Mouse (Mus musculus) kidney, postnatal 0 days (tissue): ENCODE measurements around the gene Gm9837. TPM values are rescaled to one million over a fixed set of nuclear protein-coding genes. Genes with fewer than 3 reads are reported as not detected.

Experiments
- ATAC-seq: fragments of 200-750 bp; cut with Nextera tagmentation; replicated peaks from 2 replicates; pipeline ENCODE4 v1.8.0; 2017; ENCODE audit warnings: low read depth, moderate number of reproducible peaks, moderate TSS enrichment, moderate library complexity; ENCODE audit not compliant: low FRiP score
- DNase-seq: peaks from one replicate; pipeline ENCODE4 v3.0.0-alpha.2; 2016; ENCODE audit warnings: low spot score
- H3K27ac ChIP-seq: fragments of 300-500 bp; sonication (generic); 2 replicates; pipeline ENCODE4 v1.5.1; 2014; ENCODE audit warnings: mild to moderate bottlenecking
- H3K27me3 ChIP-seq: fragments of 300-500 bp; sonication (generic); 2 replicates; pipeline ENCODE4 v1.6.1; 2014; ENCODE audit warnings: low read length, mixed read lengths; ENCODE audit not compliant: insufficient read depth
- H3K36me3 ChIP-seq: fragments of 300-500 bp; sonication (generic); 2 replicates; pipeline ENCODE4 v1.6.1; 2014; ENCODE audit warnings: low read length, mixed read lengths; ENCODE audit not compliant: insufficient read depth
- H3K4me1 ChIP-seq: fragments of 300-500 bp; sonication (generic); replicated peaks from 2 replicates; pipeline ENCODE4 v1.6.1; 2014; ENCODE audit warnings: antibody characterized with exemption, low read length, mixed read lengths; ENCODE audit not compliant: insufficient read depth
- H3K4me2 ChIP-seq: fragments of 300-500 bp; sonication (generic); 2 replicates; pipeline ENCODE4 v1.6.1; 2014; ENCODE audit warnings: mild to moderate bottlenecking, low read length, moderate library complexity, mixed read lengths
- H3K4me3 ChIP-seq: fragments of 300-500 bp; sonication (generic); replicated peaks from 2 replicates; pipeline ENCODE4 v1.5.1; 2014; ENCODE audit warnings: low read depth, low read length
- H3K9ac ChIP-seq: fragments of 300-500 bp; sonication (generic); 2 replicates; pipeline ENCODE4 v1.6.1; 2014; ENCODE audit warnings: low read depth, low read length
- H3K9me3 ChIP-seq: fragments of 300-500 bp; sonication (generic); replicated peaks from 2 replicates; pipeline ENCODE4 v1.6.1; 2016; ENCODE audit warnings: low read length, inconsistent platforms, mixed read lengths
- CTCF ChIP-seq: IDR thresholded peaks from 2 replicates; pipeline ENCODE4 v1.5.1; 2016; ENCODE audit warnings: antibody characterized with exemption, low read depth, mild to moderate bottlenecking, moderate library complexity
- WGBS: fragments of 180-500 bp; shearing (Covaris S2); extraction: QIAGEN DNeasy Blood & Tissue Kit; methylation state at CpG from one replicate; pipeline ENCODE4 v1.1.7; 2014; 5-methylcytosine and 5-hydroxymethylcytosine counted together
- polyA plus RNA-seq: library from polyadenylated mRNA; unstranded; fragments of >200 nt; fragmentation: Nextera tagmentation; extraction: Ambion mirVana; gene quantifications from 2 replicates; pipeline ENCODE4 v1.2.1, GENCODE M21; 2015

Gene Gm9837
- polyA plus RNA-seq, 1 experiment from 2014 or later, result not detected

DNA sequence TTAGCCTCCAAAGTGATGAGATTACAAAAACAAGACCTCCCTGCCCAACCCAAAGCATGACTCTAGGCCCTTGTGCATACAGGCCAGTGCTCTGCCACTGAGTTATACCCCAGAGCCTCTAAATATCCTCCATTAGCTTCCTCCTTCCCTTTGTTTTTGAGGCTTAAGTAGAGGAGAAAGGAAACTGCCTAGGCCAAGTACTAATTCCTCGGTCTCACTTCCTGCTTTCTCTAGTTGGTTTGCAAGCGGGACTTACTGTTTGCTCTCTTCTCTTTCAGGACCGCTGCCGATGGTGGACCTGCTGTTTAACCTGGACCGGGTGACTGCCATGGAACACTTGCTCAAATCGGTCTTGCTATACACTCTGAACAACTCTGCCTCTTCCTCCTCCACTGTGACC, 33.9 kb downstream of the Gm9837 start:
- ATAC-seq, result no peak
- H3K9ac ChIP-seq, result no peak overlapping the region
- WGBS, result 84% methylated on average over 6 of the region's 6 CpGs

DNA sequence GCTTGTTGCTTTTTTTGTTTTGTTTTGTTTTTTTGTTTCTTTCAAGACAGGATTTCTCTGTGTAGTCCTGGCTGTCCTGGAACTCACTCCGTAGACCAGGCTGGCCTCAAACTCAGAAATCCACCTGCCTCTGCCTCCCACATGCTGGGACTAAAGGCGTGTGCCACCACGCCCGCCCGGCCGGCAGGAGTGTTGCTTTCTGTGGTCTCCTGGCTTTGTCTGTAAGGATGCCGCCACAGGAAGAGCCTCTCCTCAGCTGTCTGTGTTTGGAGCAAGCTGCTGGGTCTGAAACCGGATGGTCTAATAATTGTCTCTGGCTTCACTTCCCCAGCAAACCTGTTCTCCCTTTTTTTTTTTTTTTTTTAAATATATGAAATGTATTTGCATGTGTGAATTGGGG, 34.8 kb downstream of the Gm9837 start:
- no peak overlapping the region for H3K4me3 ChIP-seq
- TF ChIP-seq CTCF, result no peak

More for the DNA sequence above, 33.9 kb downstream of the Gm9837 start:
- Histone ChIP-seq H3K4me1 (no peaks in the 10 kb centered on the region; the same call in 1 of the 2 replicates), H3K4me3 (no peak overlapping the region), H3K4me2 (no peak overlapping the region), H3K36me3 (no peaks in the 10 kb centered on the region), H3K27me3 (no peaks in the 10 kb centered on the region), H3K27ac (no peak overlapping the region), H3K9me3 (no peaks in the 10 kb centered on the region)
- no peak for DNase-seq
- TF ChIP-seq CTCF, result no peak

DNA sequence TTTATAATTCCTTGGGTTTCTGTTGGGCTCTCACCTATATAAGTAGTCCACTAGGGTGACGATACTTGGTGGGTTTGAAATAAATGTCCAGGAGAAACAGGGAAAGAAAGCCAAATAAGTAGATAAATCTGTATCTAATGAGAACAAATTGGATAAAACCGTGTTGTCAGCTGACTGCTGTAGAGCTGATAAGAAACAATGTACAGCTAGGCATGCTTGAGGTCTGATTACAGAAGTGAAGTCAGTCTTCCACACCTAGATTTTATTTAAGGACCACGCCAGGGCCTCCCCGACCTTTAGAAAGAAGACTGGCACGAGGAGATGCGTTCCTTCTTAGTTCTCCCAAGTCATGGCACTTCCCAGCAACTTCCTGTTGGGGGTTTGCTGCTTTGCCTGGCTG, 37.2 kb downstream of the Gm9837 start:
- DNase-seq (no peak), ATAC-seq (no peak)
- H3K9me3 ChIP-seq, result no peaks in the 10 kb centered on the region
- H3K4me2 ChIP-seq, result no peak overlapping the region
- no peaks in the 10 kb centered on the region for H3K27me3 ChIP-seq
- H3K27ac ChIP-seq, result no peak overlapping the region
- no peak for TF ChIP-seq CTCF
- H3K4me3 ChIP-seq, result no peak overlapping the region
- H3K36me3 ChIP-seq, result 0 out of 2 replicates have a peak, but pooled peaks cover 4% of the 10 kb centered on the region
- peaks cover 7% of the 10 kb centered on the region for H3K4me1 ChIP-seq
- no peak overlapping the region for H3K9ac ChIP-seq
- 59% methylated on average over 6 of the region's 6 CpGs for whole genome bisulfite sequencing

More for the DNA sequence above, 34.8 kb downstream of the Gm9837 start:
- DNase-seq (no peak), ATAC-seq (no peak)
- H3K4me1 ChIP-seq, result no peaks in the 10 kb centered on the region; the same call in 1 of the 2 replicates
- no peak overlapping the region for H3K27ac ChIP-seq
- H3K36me3 ChIP-seq, result no peaks in the 10 kb centered on the region
- H3K9me3 ChIP-seq, result no peaks in the 10 kb centered on the region
- no peak overlapping the region for H3K9ac ChIP-seq
- WGBS, result 80% methylated on average over 8 of the region's 8 CpGs
- no peak overlapping the region for H3K4me2 ChIP-seq
- no peaks in the 10 kb centered on the region for H3K27me3 ChIP-seq

DNA sequence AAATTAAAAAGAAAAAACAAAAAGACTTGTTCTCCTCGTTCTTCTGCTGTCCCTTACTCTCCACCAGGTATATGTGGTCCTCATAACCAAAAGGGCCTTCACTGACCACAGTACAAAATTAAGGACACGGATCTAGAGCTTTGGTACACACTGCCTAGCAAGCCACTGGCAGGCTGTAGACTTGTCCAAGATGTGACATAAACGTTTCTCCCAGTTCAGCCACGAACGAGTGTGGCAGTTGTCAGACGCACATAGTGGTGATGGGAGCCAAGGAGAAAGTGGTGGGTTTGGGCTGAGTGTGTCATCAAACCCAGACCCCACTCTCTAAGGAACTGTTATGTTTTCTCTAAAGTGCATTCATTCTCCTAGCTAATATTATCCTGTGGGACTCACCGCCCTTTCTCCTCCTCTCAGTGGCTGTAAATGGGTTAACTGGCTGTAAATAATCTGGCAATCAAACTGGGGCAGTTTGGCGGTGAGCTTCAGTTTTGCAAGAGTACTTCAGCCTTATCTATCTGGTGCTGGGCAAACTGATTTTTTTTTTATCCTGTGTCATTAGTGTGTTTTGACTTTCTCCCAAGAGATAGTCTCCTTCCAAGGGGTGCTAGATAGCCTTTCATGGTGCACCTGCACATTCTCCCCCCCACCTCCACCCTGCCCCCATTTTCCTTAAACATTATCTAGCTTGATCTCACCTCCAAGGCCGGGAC, 38.8 kb downstream of the Gm9837 start:
- 7% methylated on average over 9 of the region's 9 CpGs for WGBS
- Histone ChIP-seq H3K4me1 (peaks cover 7% of the 10 kb centered on the region), H3K27me3 (no peaks in the 10 kb centered on the region), H3K4me2 (peak overlapping the region; percentile 54), H3K9me3 (no peaks in the 10 kb centered on the region), H3K27ac (peak overlapping the region; percentile 33; the same call in 1 of the 2 replicates), H3K4me3 (peak overlapping the region; percentile 92), H3K9ac (0 out of 2 replicates have a peak overlapping the region, but pooled peaks have one; percentile 10), H3K36me3 (0 out of 2 replicates have a peak, but pooled peaks cover 4% of the 10 kb centered on the region)
- TF ChIP-seq CTCF, result no peak
- no peak for ATAC-seq
- no peak for DNase-seq

DNA sequence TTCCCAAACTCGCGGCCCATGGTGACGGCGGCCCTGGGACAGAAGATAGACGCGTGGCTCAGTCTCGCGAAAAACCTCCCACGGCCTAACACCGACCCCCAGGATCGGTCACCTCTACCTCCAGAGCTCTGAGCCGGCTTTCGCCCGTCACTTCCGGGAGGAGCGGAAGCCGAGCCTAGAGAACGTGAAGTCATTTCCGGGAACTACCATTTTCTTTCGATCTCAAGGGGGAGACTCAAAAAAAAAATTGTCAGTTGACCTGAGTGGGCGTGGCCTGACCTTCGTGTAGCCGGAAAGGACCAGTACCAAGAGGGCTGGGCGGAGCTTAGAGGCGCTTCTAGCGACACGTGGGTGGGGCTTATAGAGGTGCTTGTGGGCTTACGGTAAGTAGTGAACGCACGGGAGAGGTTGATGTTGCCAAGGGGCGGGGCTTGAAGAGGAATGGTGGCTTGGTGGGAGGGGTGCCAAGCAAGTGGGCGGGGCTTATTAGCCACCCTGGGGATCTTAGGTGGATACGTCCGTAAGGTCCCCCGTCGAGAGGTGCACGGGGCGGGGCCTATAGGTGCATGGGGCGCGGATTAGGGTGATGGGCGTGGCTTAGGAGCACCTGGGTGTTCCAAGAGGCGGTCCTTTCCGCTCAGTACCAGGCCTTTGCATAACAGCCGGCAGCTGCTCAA, 39.5 kb downstream of the Gm9837 start, which contains the start of the genes Uqcrq and Gdf9:
Gene Uqcrq, minus strand, starts transcription at position 162 of the 677 bp plus-strand sequence.
Gene Gdf9, plus strand, starts transcription at position 354 of the 677 bp plus-strand sequence.
- H3K4me1 ChIP-seq, result peaks cover 7% of the 10 kb centered on the region
- 0 out of 2 replicates have a peak, but pooled peaks cover 4% of the 10 kb centered on the region for H3K36me3 ChIP-seq
- DNase-seq, result peak; percentile 100
- no peak for TF ChIP-seq CTCF
- peak within 1 kb of the TSS; percentile 88 for H3K27ac ChIP-seq
- H3K4me3 ChIP-seq, result peak within 1 kb of the TSS; percentile 92
- H3K4me2 ChIP-seq, result peak within 1 kb of the TSS; percentile 87
- peak within 1 kb of the TSS; percentile 93 for H3K9ac ChIP-seq
- no peaks in the 10 kb centered on the region for H3K27me3 ChIP-seq
- peak; percentile 94 for ATAC-seq
- no peaks in the 10 kb centered on the region for H3K9me3 ChIP-seq
- WGBS, result under 1% methylated on average over 44 of the region's 44 CpGs

DNA sequence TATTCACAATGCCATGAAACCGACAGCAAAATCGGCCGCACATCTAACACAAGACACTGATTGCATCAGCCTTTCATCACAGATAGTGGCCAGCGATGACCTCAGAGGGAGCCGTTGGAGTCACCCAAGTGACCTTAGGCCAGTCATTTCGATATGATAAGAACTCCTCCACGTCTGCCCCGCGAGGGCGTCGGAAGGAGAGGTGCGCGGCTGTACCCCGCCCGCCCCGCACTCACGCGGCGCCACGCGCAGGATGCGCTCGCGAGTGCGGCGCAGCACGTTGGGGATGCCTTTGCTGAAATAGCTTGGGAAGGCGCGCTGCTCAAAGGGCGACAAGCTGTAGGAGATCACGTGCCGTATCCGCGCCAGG, 40.0 kb downstream of the Gm9837 start:
- DNase-seq, result no peak
- Histone ChIP-seq H3K27me3 (no peaks in the 10 kb centered on the region), H3K9me3 (no peaks in the 10 kb centered on the region), H3K4me3 (peak overlapping the region; percentile 92), H3K36me3 (0 out of 2 replicates have a peak, but pooled peaks cover 4% of the 10 kb centered on the region), H3K4me1 (peaks cover 7% of the 10 kb centered on the region), H3K9ac (peak overlapping the region; percentile 93), H3K27ac (peak overlapping the region; percentile 88), H3K4me2 (peak overlapping the region; percentile 87)
- ATAC-seq, result peak; percentile 19
- no peak for TF ChIP-seq CTCF
- under 1% methylated on average over 34 of the region's 34 CpGs for WGBS
